Mouse (Mus musculus): Measurements from ENCODE around the gene Krt42.
"Not testable (repeated sequence)": the region's sequence is repeated elsewhere in the genome, so short reads cannot be mapped to it uniquely, and the experiment has no call there.

Krt42 gene

DNA sequence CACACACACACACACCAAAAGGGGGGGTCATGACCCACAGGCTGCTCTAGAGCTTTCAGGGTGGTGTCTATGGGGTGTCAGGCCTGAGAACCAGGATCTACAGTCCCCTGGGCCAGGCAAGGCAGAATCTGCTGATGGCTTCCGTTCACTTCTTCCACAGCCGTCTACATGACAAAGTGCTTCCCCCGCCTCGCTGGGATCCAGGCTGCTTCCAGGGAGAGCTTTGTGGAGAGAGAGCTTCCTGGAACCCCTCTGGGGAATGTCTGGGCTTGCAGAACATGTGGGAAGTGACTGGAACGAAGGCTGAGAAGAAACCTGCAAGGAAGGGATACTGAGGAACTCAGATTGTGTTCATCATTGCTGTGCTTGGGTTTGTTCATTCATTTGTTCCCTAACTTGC is 9.1 kb upstream of the Krt42 start:
- DNase-seq (ENCODE audit: low read depth, low spot score): no peak

DNA sequence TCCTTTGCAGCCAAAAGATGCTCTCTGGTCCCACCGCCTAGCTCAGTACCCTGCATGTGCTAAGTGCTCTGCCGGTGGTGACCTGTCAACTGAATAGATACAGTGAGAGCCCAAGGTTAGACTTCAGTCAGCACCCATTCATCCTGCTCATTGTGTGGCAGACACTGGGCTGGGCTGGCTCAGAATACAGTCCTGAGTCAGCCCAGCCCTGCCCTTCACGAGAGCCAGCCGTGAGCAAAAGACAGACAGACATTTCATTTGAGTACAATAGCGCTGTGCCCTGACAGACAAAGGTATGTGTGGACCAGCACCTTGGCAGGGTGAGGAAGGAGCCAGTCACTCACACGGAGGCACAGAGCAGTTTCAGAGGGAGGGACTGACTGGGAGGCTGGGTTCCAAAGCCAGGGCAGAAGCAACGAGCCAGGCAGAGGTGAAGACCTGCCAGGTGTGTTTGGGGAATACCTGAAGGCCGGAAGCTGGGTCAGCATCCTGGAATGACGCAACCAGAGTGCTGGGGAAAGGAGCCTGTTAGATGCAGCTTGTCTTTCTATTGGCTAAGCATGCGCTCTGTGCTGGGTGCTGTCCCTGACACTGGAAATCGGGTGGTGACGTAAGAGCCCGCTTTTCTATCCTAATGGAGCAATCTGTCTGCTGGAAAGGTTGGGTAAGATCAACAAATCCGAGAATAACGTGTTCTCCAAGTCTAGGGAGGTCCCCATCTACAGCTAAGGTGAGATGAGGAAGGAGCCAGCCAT is 8.2 kb upstream of the Krt42 start:
- no peak for DNase-seq (ENCODE audit: low read depth, low spot score)

DNA sequence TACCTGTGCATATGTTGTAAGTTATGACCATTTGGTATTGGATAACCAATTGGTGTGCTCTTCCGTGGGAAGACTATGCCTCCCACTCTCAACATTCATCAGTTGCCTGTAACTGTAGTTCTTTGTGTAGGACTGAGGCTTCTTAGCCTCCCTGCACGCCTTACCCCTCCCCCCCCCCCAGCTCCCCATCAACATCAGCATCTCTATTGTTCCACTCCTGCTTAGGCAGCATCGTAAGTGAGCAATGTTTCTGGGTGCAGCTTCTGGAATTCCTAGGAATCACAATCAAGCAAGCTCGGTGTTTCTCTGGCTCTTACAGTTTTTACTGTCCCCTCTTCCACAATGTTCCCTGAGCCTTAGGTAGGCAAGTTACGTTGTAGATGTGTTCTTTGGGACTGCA is 5.8 kb upstream of the Krt42 start:
- no peak for DNase-seq (ENCODE audit: low read depth, low spot score)

- no peak for DNase-seq (ENCODE audit: low read depth, low spot score)
These were observed 5.0 kb upstream of the Krt42 start for GRCm38 (mm10) chr11:100274719-100275118.

GRCm38 (mm10) chr11:100271878-100272277 is 2.2 kb upstream of the Krt42 start:
- no peak for DNase-seq (ENCODE audit: low read depth, low spot score)

GRCm38 (mm10) chr11:100262058-100262980 is 7.4 kb downstream of the Krt42 start:
- DNase-seq (ENCODE audit: low read depth, low spot score): peak; percentile 75

DNA sequence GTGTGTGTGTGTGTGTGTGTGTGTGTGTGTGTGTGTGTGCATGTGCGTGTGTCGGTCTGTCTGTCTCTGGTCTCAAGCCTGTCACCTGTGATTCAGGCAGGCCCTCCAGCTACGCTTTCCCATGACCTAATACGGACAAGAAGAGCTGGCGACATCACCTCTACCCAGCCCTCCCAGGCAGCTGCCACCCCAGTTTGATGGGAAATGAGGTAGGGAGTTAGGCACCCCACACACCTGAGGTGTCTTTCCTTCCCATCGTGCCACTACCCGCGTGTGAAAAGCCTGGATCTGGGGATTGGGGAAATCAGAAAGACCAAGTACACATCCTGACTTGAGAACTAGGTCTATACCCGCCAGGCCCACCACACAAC is 8.5 kb downstream of the Krt42 start:
- DNase-seq (ENCODE audit: low read depth, low spot score): no peak

- DNase-seq (ENCODE audit: low read depth, low spot score): no peak
These were observed 9.0 kb downstream of the Krt42 start, which contains the start of gene Krt17 for GRCm38 (mm10) chr11:100260514-100261234. Krt17 (minus strand) TSS chr11:100261029.

DNA sequence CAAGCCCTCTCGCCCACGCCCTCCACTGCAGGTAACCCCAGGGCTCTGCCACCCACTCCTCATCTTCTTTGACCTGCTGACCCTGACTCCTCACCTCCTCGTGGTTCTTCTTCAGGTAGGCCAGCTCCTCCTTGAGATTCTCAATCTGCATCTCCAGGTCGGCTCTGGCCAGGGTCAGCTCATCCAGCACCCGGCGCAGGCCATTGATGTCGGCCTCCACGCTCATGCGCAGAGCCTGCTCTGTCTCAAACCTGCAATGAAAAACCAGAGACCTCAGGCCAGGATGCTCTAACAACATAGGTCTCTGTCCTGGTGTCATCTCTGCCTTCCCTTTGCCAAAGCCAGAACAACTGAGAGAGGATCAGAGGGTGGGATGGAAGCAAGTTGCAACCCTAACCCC is 10.6 kb downstream of the Krt42 start:
- no peak for DNase-seq (ENCODE audit: low read depth, low spot score)

- DNase-seq (ENCODE audit: low read depth, low spot score): no peak
These were observed 11.7 kb downstream of the Krt42 start for GRCm38 (mm10) chr11:100257967-100258366.

GRCm38 (mm10) chr11:100255514-100255913 is 14.2 kb downstream of the Krt42 start:
- no peak for DNase-seq (ENCODE audit: low read depth, low spot score)

GRCm38 (mm10) chr11:100254360-100255090 is 15.1 kb downstream of the Krt42 start:
- DNase-seq (ENCODE audit: low read depth, low spot score): no peak

DNA sequence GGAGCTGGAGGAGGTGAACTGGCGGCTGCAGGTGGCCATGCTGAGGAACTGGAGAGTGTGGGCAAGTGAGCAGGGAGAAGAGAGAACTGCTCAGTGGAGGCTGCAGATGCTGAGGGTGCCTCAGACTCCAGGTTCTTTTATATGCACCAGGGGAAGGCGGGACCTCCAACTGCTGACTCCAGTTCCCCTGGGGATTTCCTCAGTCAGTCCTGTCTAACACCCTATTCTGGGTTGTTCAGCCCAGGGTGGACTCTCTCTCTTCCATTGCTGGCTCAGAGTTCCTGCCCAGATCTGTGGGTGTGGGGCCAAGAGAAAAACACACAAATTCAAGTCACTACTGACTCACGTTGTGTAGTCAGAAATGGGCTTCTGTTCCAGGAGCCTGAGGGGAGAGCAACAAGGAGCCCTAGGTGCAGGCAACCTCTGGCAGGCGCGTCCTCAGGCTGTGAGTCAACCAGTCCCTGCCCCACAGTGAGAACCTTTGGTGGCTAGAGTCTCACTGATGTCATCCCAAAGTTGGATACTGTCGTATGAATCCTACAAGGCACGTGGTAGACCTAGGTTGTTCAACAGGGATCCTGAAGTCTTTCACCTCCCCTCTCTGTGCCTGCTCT is 20.7 kb downstream of the Krt42 start, which contains the start of gene Krt16:
Gene Krt16 (minus strand): TSS at position 51 of the 614 bp plus-strand sequence.
- no peak for DNase-seq (ENCODE audit: low read depth, low spot score)

DNA sequence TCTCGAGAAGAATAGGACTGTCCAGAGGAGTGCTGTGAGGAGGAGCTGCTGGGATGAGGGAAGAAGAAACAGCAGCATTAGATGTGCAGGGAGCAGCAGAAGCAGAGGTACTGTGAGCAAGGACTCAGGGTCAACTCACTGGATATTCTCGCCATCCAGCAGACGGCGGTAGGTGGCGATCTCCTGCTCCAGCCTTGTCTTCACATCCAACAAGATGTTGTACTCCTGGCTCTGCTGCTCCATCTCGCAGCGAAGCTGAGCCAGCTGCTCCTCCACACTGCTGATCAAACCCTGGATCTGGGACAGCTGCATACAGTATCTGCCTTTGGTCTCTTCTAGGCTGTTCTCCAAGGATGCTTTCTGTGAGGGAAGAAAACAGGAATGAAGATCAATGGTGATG is 23.2 kb downstream of the Krt42 start:
- DNase-seq (ENCODE audit: low read depth, low spot score): not testable (repeated sequence)

DNA sequence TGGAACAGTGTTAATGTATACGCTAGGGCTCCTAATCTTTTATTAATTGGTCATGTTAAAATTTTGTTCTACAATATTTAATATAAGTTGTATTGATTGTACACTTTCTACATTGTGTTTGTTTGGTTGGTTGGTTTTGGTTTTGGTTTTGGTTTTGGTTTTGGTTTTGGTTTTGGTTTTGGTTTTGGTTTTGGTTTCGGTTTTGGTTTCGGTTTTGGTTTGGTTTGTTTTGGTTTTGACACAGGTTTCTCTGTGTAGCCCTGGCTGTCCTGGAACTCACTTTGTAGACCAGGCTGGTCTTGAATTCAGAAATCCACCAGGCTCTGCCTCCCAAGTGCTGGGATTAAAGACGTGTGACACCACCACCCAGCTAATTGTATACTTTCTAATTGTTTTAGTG is 29.4 kb downstream of the Krt42 start:
- not testable (repeated sequence) for DNase-seq (ENCODE audit: low read depth, low spot score)

DNA sequence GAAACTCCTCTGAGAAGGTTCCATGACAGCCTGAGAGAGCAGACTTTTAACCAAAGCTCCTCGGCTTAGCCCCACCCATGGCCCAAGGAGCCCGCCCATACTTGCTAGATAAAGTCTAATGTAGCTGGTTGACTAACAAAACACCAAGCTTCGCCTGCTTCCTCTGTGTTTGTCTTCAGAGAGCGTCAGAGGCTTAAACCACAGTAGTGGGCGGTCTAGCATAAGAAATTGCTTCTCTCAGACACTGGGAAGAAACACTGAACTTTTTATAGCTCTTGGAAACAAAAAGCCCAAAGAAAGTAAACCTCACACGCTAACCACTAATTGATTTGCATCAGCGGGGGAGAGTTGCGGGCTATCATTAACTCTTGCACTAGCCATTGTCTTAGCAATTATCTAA is 47.9 kb downstream of the Krt42 start:
- no peak for DNase-seq (ENCODE audit: low read depth, low spot score)

DNA sequence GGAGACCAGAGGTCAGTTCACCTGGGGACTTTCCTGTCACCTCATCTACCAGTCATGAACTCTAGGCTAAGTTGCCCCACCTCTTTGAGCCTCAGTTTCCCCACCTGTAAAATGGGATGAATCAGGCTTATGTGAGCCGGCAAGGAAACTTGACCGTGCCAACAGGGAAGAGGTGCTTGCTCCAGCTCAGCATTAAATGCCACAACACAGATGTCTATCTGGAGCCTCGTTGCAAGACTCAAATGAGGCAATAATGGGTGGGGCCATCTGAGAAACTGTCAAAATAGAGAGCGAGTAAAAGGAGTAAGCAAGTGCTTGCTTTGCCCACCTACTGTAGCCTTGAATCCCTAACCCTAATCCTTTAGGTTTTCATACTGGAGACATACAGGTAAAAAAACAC is 50.4 kb downstream of the Krt42 start:
- no peak for DNase-seq (ENCODE audit: low read depth, low spot score)

Data from WW6 (cell line).